Mouse (Mus musculus) frontal cortex, adult 2 months (tissue): ENCODE measurements around the gene Zpld1. TPM values are rescaled to one million over a fixed set of nuclear protein-coding genes. Genes with fewer than 3 reads are reported as not detected.
A peak's percentile ranks its signal among the peaks of the same experiment; 100 is the strongest.

Source experiments
- DNase-seq, 2 experiments: peaks; one replicate each; pipeline ENCODE4 v3.0.0; 2022; ENCODE audit warnings: low spot score in 1 of 2; ENCODE audit errors: extremely low spot score in 1 of 2
- polyA plus RNA-seq: library from polyadenylated mRNA; depleted of rRNA; stranded (reverse); fragments of >200 nt; gene quantifications from 2 replicates; pipeline ENCODE4 v1.2.3, GENCODE M21; 2012; rRNA removed

Zpld1 gene
- 0.38 and 0.88 TPM in 2 replicates for polyA plus RNA-seq

DNA sequence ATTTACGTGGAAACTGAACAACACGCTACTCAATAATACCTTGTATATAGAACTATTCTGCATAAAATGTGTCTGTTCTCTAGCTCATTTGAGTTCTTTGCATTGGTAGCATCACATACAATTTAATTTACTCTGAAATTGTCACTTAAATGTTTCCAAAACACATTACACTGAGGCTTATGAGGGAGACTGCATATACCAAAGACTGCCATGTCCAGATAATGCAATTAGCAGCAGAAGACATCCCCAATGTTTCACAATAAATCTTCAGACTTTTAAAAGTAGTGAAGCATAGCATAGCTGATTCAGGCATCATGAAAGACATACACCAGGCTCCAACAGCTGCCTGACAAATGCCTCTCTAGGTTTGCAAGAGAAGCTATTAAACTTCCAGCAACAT lies at the start of gene Zpld1:
Gene Zpld1 (minus strand): TSS at position 101 of the 400 bp plus-strand sequence.
- no peak for DNase-seq

DNA sequence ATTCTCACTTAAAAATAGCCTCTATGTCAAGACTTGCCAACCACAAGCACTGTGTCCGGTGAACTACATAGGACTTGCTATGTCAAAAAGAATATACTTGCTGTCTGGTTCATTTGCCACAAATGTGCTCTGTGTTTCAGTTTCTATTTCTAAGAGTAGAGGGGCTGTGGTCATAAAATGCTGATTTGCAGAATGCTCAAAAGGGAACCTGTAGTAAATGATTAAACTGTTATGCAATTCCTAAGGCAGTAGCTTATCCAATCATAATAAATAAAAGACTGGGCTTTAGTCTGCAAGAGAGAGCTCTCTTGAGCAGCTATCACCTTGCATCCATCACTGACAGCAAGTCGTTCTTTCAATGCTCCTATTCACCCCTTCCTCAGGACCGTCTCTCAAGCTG lies 47.9 kb upstream of the Zpld1 start:
- DNase-seq, result no peak

- peak; percentile 83 to 84 for DNase-seq
Measured at GRCm38 (mm10) chr16:55321542-55322514, 24.0 kb upstream of the Zpld1 start.

DNA sequence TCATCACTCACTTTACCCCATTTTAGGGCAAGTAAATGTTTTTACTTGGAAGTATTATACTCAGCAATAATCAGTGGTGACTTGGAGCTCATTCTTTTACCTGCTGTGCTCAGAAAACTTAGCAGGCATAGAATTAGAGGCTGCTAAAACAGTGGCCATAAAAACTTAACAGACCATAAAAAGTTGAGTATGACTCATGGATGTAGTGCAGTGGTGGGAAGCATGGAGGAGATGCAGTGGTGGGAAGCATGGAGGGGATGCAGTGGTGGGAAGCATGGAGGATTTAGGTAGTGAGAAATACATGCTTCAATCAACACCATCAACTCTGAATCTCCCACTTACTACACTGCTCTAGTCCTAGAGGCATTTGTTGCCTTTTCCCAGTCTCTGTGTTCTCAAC lies 19.2 kb upstream of the Zpld1 start:
- DNase-seq, result no peak

DNA sequence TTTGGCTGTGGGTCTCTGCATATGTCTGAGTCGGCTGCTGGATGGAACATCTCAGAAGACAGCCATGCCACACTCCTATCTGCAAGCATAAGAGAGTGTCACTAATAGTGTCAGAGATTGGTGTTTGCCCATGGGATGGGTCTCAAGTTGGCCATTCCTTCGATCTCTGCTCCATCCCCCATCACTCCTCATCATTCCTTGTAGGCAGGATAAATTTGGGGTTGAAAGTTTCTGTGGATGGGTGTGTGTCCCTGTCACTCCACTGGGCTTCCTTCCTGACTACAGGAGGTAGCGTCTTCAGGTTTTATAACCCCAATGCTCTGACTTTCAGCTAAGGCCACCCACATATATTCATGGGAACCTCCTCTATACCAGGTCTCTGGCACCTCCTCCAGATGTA lies 14.3 kb upstream of the Zpld1 start:
- DNase-seq, result no peak

DNA sequence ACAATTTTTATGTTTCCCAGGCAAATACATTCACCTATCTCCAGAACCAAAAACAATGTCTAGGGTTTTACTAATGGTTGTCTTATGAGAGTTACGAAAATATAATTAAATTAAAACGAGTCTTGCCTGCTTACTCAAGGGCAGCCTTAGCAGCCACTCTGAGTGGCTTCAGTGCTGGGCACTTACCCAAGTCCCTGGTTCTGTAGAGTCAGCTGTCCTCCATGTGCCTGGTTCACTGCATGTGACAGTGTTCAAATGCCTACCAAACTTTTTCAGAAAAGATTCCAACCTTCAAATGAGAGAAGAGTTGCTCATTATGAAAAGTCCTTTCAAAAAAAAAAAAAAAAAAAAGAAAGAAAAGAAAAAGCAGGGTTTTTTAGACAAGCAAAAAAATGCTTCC lies 15.1 kb downstream of the Zpld1 start:
- DNase-seq, result no peak

GRCm38 (mm10) chr16:55277447-55277846 lies 20.3 kb downstream of the Zpld1 start:
- DNase-seq, result no peak

GRCm38 (mm10) chr16:55265281-55265680 lies 32.5 kb downstream of the Zpld1 start:
- DNase-seq, result no peak

GRCm38 (mm10) chr16:55260862-55261574 lies 36.8 kb downstream of the Zpld1 start:
- DNase-seq, result no peak

DNA sequence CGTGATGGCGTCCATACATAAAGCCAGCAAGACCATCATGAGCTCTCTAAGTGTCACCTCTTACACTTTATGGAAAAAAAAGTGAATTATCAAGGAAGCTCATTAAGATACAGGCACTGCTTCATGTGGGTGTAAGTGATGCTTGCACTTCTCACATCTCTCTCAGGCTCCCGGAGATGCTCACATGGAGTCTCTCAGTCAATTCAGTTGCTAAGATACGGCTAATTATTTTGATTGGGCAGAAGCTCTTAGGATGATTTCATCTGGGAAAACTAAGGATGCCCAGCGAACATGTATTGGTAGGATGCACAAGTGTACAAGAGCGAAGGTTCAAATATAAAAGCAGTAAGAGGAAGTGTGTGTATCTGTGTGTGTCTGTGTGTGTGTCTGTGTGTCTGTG lies 38.1 kb downstream of the Zpld1 start:
- peak; percentile 20 to 57 for DNase-seq

DNA sequence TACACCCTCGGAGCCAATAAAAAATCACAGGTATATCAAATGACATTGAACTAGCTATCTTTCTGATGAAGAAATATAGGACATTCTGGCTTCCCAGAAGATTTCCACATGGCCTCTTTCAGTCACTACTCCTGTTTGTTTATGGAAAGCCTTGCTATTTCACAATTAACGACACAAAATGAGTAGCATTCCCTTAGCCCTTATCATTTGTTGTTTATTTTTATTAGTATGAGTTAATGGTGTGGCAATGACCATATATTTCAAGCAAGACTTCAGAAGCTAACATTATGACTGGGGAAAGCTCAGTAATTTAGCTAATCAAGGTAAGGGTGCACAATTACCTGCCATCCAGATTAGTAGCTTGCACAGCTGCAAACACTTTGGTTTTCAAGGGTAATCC lies 56.8 kb downstream of the Zpld1 start:
- DNase-seq, result no peak

GRCm38 (mm10) chr16:55228995-55229622 lies 68.7 kb downstream of the Zpld1 start:
- DNase-seq, result no peak

- DNase-seq, result no peak
Measured at GRCm38 (mm10) chr16:55203945-55204344, 93.8 kb downstream of the Zpld1 start.

DNA sequence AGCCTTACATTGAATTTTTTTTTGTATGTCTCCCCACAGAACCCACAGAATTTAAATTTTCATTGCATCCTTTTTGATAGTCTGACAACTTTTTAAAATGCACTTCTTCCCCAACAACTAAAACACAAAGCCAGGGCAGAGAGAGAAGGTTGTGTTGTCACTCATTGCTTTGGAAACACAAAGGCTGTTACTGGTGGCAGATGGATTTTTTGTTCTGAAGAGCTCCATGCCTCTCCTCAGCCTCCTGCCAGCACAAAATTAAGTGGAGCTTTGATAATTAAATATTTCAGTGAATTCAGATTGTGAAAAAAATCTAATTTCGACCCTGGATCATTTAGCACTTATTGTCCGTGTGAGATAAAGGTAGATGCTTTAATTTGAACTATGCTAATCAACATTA lies 107.4 kb downstream of the Zpld1 start:
- DNase-seq, result no peak

DNA sequence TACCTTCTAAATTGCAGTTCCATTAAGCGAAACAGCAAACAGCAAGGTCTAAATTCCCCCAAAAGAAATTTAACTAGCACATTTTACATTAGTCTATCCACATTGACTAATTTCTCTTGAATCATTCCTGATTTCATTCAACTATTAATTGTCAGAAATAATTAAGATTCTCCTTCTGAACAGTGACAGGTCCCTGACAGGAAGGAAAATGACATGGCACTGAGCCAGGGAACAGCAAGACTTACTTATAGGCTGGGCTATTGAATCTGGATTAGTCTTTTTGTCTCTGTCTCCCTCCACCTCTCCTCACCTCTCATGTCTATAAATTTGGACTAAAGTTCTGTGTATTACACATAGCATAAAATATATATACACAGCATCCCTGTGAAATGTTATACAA lies 112.4 kb downstream of the Zpld1 start:
- no peak for DNase-seq
